Mouse (Mus musculus) testis, adult 2 months (tissue): ENCODE results near the gene Ddi1.

Experiments used
- CTCF ChIP-seq: fragments of 200-500 bp; IDR thresholded peaks from 2 replicates; pipeline ENCODE4 v1.5.1; 2012; ENCODE audit warnings: low read depth, mild to moderate bottlenecking, inconsistent platforms, low read length, moderate library complexity; ENCODE audit not compliant: control insufficient read depth, insufficient read depth, insufficient replicate concordance
- POLR2A ChIP-seq: fragments of 200-500 bp; IDR thresholded peaks from 2 replicates; pipeline ENCODE4 v1.6.1; 2012; ENCODE audit warnings: low read depth, mild to moderate bottlenecking, inconsistent platforms, low read length, moderate library complexity; ENCODE audit not compliant: control insufficient read depth

DNA sequence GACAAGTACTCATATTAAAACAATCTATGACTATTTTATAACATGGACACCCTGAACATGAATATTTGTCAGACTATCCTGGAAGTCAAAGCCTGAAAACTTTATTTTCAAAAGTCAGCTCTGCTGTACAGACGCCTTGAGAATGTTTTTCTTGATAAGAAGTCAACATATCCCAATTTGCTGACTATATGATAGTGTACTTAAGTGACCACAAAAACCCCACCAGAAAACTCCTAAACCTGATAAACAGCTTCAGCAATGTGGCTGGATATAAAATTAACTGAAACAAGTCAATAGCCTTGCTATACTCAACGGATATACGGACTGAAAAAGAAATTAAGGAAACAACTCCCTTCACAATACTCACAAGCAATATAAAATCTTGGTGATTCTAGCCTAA, 36.2 kb upstream of the Ddi1 start:
- TF ChIP-seq POLR2A (no peak), CTCF (no peak)
